Mouse (Mus musculus): ENCODE measurements around the gene Sept6.
"Not testable (repeated sequence)": the region's sequence is repeated elsewhere in the genome, so short reads cannot be mapped to it uniquely, and the experiment has no call there.

The Sept6 gene

DNA sequence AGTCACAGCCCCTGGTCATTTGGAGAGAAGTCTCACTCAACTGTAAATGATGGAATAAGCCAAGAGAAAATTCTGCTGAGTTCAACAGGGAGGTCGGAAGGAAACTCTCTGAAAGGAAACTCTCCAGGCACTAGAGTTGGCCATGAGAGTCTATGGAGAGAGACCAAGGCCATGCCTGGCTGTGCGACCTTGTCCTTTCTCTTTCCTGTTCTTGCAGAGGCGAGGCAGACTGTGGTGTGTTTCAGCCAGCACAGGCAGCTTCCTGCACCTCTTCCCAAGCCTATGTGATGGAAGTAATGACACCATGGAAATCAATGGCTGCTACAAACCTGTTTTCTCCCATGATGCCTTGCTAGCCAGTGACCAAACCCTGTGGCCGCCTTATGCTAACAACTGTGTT is 20.4 kb downstream of the Sept6 start:
- in situ Hi-C loops (cut with MboI, MseI): no loop called here

DNA sequence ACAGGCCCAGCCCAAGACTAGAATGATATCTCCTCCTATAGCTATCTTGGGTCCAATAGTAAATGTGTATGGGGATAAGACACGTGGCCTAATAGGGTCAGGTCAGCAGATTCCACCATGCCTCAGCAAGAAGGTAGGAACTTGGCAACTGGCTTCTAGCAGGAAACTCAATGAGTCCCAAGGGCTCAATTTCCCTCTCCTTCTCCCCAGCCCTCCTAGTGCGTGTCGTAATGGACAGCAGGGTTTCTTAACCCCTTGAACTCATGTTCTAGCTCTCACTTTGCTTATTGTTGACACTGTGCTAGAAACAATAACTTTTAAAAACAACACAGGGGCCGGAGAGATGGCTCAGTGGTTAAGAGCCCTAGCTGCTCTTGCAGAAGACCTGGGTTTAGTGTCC is 22.1 kb downstream of the Sept6 start:
- in situ Hi-C loops (cut with MboI, MseI): no loop called here

DNA sequence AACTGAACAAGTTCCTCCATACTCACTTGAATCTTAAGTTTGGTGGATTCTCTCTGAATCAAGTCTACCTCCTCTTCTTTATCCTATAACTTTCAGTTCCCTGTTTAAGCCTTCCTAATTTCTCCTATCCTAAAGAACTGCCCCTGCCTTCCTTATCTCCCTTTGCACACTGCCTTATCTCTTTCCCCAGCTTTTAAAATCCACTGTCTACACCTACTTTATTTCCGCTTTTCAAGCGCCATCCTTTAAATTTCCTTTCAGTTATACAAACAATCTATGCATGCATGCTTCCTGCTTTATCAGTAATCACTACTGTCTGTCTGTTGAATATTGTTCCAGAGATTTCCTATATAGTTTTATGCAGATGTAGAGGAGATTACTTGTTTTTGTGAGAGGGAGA is 34.9 kb downstream of the Sept6 start:
- in situ Hi-C loops (cut with MboI, MseI): no loop called here

DNA sequence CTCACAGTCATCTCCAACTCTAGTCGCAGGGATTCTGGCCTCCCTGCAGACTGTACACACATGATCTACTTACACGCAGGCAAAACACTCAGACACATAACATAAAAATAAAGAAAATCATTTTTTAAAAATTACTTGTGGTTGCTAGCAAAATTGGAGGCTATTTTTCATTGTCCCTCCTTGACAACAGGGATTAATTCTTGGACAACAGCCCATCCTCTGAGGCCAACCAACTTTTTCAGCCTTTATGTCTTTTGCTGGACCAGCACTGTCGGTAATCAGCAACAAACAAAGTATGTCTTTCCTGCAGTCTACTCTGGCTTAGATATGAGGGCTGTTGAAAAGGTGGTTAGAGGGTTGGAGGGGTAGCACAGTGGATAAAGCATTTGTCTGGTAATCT is 50.5 kb downstream of the Sept6 start:
- in situ Hi-C loops (cut with MboI, MseI): no loop called here

DNA sequence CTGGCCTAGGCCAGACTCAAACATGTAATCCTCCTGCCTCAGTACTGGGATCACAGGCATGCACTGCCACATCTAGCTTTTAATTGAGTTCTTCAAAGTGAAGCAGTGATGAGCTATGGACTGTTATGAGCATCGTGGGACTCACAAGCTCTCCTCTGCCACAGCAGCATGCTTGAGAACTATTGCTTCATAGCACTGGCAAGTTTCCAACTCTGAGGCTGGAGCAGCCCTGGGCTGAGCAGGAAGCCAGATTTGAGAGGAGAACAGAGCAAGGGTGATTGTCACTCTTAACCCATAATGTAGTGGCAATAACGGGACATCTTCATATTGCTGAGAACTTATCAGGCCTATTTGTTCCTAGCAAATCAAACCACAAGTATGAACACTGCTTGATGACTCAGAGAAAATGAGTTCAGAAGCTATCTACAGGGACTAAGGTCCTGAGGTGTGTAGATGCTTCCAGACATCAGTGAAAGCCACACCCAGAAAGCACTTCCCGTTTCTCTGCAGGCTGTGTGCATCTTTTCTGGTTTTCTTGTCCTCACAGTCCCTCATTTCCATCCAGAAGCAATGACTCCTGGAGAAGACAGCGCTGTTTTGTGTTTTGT is 51.7 kb downstream of the Sept6 start:
- in situ Hi-C loops (cut with MboI, MseI): no loop called here

DNA sequence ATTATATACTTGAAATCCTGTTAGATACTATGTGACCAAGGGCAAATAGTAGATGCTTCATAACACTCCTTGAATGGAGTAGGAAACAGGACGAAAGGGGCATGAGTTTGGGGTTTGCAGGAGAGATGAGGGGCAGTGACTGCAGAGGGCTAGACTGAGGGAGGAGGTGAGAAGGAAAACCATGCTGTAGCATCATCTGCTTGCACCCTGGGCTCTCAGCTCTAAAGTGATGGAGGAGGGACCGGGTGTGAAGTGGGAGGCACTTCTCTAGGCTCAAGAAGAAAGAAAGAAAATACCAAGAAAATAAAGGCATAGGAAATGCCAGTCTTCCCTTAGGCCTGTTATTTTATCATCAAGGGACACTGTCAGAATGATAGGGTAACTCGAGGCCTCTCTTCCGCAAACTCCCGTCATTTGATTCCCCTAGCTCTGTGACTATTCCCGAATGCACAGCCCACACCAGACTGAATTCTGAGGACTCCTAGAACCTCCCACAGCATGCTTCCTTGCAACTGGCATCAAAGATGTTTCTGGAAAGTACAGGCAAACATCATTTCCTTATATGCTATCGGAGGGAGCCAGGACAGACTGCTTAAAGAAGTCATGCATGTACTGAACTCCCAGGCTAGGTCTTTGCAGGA is 56.1 kb downstream of the Sept6 start:
- in situ Hi-C loops (cut with MboI, MseI): no loop called here

DNA sequence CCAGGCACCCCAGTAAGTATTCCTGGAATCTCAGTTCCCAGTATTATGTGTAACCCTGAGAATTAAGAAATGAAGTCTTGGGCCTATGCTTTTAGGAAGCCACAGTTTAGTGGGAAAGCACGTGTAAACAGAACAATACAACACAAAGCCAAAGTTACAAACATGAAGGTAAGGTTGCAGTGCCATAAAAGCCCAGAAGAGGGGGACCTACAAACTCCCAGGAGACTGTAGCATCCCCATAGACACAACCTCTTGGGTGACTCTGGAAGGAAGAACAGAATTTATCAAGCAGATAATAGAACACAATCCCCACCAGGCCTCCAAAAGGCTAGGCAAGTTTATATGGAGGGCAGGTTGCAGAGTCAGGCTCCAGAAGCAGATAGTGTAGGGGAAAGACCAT is 61.0 kb downstream of the Sept6 start:
- in situ Hi-C loops (cut with MboI, MseI): no loop called here

DNA sequence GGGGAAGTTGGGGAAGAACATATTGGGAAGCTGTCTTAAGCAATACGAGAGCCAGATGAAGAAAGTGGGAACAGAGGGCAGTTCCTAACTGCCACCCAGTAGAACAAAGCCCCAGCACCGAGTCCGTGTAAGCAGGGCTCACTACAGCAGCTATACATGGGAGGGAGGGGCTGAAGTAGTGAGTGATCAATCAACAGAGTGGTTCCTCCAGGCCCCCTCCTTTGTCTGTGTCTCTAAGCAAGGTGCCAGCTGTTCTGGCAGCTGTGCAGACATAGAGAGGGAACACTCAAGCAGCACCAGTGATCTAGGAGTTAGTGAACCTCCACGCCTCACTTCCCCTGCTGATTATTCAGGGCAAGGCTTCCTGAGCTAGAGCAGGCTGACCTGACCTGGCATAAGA is 61.9 kb downstream of the Sept6 start:
- in situ Hi-C loops (cut with MboI, MseI): loop anchor here (5.0 kb wide), 2 partner anchors 33 to 93 kb away; no protein-coding TSS in a partner anchor

DNA sequence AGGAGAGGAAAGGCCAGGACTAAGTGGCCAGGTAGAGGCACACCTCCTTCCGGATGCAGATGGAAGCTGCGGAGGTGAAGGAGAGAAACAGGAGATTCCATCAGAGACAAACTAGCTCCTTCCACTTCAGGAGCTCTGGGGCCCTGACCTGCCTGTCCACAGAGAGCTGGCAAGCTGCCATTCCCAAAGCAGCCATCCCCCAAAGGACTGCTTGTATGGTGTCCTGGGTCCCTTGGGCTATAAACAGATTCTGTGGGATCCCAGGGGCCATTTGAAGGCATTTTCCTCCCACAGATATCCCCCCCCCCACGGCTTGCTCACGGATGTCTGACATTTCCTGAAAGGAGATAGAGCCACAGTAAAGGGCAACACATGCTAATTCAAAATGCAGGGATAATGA is 62.8 kb downstream of the Sept6 start:
- in situ Hi-C loops (cut with MboI, MseI): loop anchor here (5.0 kb wide), 2 partner anchors 34 to 94 kb away; no protein-coding TSS in a partner anchor

DNA sequence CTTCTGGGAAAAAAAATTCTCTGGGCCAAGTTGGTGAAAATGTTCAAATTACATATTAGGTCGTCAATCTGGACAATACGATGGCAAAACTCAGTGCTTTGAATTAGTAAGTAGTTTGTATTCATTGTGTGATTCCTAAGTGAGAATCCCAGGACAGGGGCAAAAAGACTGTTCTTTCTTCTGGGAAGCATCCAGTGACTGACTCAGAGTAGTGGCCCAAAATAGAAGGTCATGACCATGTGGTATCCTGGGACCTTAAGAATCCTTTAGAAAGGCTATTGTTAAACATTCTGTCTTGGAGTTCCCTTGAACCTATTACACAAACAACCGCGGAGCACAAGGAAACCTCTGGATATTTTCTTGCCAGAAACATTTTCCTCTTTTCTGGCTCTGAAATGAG is 70.2 kb downstream of the Sept6 start:
- in situ Hi-C loops (cut with MboI, MseI): no loop called here

DNA sequence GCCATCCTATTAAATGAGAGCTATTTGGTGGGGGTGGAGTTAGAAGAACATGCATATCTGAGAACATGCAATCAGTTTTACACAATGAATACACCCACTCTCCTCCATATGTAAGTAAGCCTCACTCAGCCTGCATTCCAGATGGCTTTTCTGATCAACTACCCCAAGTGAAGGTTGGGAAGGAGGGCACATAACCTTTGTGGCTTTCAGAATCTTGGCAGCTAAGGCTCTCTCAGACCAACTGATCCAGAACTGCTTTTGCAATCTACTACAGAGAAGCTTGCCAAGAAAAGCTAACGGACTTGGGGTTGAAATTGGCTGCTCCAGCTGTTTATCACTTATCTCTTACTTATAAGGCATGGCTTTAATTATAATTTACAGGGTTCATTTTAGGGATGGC is 73.8 kb downstream of the Sept6 start:
- in situ Hi-C loops (cut with MboI, MseI): no loop called here

DNA sequence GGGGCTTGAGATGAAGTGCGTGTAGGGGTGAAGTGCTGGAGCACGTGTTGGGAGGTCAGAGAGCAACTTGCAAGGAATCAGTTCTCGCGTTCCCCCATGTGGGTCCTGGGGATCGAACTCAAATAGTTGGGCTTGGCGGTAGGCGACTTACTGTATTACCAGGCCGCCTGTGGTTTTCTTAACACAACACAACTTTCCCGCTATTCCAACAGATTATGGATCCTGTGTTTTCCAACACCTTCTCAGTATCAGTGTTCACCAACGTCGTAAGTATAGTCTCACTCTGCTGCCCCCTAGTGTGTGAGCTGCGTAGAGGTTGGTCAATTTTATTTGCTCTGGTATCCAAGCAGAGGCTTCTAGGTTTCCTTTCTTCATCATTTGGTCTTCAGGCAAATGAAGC is 80.3 kb downstream of the Sept6 start:
- in situ Hi-C loops (cut with MboI, MseI): no loop called here

DNA sequence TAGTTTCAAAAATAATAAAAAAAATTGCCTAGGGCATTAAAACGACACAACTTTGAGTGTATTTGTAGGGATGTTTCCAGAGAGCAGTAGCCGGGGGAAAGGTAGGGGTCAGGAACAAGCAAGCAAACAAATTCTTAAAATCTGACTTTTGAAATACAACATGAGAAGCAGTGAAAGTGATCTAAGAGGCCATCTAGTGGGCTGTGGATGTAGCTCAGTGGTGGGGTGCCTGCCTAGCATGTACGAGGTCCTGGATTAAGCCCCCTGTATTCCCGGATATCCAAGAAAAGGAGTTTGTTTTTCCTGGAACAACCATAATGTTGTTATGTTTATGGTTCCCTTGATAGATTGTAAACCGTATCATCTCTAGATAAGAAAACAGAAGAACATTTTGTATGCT is 85.1 kb downstream of the Sept6 start:
- in situ Hi-C loops (cut with MboI, MseI): no loop called here

DNA sequence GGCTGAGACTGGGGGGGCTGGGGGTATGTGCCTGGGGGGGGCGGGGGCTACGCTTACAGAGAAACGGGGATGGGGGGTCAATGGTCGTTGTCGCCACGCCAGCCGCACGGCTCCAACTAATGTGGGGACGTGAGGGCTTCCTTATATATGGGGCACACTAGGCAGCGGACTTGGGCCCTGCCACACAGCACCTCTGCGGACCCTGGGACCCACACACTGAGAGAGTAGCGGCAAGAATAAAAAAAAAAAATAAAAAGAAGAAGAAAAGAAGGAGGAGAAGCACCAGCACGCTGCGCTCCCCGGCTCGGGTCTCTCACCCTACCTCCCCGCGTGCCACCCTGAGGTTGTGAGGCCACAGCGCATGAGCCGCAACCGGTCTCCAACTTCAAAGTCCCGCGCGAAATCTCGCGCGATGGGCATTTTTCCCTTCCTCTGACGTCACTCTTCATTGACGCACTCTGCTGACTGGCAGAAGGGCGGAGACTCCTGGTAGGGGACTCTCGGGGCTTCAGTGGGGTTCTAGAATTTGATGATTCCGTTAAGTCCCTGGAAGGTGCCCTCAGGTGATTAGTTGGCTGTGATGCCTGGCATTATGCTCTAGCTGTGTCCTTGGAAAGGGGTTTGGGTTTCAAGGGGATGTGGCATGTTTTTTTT is 88.4 kb downstream of the Sept6 start:
- in situ Hi-C loops (cut with MboI, MseI): no loop called here

DNA sequence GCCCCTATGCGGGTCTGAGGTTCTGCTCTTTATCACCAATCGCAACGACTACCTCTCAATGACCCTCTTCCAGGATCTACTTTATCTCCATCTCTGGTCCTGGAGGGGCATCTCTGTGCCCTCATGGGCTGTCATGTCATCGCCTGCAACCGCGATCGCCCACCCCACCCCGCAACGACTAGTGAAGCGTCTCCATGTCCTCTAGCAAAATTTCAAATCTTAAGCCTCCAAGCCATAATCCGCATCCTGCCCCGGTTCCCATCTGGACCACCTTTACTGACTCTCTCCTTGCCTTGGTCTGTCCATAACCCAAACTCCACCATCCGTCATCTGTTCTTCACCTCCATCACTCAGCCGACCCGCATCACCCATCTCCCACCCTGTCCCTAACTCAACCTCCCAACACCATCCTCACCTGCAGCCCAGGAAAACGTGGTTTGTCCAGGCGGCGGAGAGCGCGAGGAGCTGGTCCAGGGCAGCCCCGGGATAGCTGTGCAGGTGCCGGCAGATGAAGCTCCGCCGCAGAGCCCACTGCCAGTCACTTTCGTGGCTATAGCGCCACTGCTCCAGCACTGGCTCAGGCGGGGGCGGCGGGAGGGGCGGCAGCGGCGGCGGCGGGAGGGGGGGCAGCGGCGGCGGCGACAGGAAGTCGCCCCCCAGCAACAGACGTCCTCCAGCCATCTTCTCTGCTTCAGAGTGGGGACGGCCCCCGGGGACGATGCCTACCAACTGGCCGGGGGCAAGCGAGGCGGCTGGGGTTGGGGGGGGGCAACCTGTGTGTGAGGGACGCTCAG is 89.1 kb downstream of the Sept6 start, which contains the start of gene Nkrf:
Nkrf (minus strand) TSS at position 579 of the 794 bp plus-strand sequence.
- in situ Hi-C loops (cut with MboI, MseI): no loop called here

DNA sequence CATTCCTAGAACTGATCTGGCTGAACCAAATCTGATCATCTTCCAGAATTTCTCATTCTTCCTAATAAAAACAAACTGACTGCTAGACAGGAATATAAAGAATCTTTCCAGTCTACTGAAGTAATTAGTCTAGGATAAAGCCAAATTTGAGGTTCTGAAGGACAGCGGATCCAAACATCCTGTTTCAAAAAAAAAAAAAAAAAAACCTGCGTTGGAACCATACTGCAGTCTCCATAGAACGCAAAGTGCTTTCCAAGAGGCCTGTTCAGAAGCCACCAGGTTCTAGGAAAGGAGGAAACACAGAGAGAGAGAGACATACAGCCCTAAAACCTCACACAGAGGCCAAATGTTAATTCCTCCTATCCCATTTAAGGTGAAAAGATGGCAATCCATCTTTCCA is 89.9 kb downstream of the Sept6 start:
- in situ Hi-C loops (cut with MboI, MseI): no loop called here

DNA sequence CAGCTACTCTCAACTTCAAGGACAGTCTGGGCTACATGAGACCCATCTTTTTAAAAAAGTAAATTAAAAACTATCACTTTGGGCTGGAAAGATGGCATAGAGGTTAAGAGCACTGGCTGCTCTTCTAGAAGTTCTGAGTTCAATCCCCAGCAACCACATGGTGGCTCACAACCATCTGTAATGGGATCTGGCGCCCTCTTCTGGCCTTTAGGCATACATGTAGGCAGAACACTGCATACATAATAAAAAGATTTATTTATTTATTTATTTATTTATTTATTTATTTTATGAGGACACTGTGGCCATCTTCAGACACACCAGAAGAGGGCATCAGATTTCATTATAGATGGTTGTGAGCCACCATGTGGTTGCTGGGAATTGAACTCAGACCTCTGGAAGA is 92.7 kb downstream of the Sept6 start:
- in situ Hi-C loops (cut with MboI, MseI): not testable (repeated sequence)

DNA sequence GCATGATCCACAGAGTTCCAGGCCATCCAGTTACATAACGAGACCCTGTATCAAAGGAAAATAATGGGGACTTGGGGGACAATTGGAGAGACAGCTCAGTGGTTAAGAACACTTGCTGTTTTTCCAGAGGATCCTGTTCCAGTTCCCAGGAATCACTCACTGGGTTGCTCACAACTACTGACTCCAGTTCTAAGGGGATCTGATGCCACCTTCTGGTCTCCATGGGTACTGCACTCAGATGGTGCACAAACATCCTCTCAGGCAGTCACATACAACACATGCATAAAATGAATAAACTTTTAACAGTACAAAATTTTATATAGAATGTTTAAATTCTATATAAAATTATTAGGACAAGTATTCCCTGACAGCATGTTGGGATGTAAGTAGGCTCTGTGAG is 106.9 kb downstream of the Sept6 start:
- in situ Hi-C loops (cut with MboI, MseI): no loop called here

DNA sequence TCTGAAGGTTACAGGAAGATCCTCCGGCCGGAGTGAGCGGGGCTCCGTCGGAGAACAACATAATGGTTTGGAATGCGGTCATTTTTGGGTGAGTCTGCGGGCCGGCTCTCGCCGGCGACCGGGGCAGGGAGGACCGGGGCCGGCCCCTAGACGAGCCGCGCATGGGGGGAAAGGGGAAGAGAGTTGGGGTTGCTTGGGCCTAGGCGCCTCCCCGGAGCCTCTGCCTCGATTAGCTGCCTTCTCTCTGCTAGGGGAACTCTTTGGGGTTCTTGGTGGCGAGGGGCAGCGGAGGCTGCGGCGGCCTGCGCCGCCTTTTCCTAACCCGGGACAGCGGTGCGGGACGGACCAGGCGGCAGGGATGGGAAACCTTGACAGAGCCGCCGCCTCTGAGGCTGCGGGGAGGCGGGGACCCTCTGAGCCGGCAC is 116.9 kb downstream of the Sept6 start:
- in situ Hi-C loops (cut with MboI, MseI): no loop called here

DNA sequence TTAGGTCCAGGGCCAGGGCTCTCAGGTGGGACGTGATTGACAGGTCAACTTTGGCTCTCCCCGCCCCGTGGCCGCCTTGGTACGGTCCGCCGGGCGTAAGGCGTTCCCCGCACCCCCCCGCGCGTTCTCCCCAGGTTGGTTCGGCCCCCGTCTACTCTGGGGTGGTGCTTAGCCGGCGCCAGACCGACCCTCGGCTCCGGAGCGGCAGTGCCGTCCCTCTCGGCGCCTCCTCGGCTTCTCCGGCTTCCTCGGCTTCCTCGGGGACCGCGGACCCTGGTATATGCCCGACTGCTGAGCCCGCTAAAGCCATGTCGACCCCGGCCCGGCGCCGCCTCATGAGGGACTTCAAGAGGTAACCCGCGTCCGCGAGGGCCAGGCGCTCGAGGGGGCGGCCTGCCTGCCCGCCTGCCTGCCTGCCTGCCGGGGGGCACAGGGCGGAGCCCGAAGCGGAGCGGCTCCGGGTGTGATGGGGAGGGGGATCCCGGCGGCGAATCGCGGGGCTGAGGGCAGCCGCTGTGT is 117.4 kb downstream of the Sept6 start:
- in situ Hi-C loops (cut with MboI, MseI): no loop called here

DNA sequence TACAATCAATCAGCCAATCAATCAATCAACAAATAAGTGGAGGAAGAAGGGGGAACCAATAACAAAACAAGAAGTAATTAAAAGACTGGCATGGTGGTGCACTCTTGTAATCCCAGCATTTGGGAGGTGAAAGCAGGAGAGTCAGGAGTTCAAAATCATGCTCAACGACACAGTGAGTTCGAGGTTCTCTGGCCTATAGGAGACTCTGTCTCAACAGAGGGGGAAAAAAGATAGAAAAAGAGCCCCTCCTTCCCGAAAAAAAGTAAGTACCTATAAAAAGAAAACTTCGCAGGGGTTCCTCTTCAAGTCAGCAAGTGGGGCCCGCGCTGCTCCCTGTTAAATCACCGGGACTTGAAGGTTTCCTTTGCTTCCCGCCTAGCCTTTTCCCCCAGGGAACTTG is 117.8 kb downstream of the Sept6 start, which contains the start of the genes Ube2a and C330007P06Rik:
Ube2a (plus strand) TSS at position 136 of the 400 bp plus-strand sequence.
C330007P06Rik (minus strand) TSS at position 347 of the 400 bp plus-strand sequence.
- in situ Hi-C loops (cut with MboI, MseI): no loop called here

DNA sequence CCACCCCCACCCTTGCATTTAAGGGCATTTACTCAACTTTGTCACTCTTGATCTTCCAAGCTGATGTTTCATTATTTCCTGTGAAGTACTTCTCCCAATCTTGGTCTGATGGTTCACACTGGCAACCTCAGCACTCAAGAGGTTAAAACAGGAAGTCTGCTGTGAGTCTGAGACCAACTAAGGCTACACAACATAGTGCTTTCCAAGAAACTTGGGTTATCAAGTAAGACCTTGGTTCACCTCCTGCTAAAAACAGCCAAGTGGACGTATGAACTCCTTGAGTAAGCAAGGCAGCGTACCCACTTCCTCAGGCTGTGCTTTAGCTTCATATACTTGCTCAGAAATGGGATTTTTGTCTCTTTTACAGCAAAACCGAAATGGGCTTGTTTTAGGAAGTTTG is 121.2 kb downstream of the Sept6 start:
- in situ Hi-C loops (cut with MboI, MseI): no loop called here
